Mouse (Mus musculus) ES-Bruce4 (cell line): ENCODE results near the gene Armc6.

Experiments
- CTCF ChIP-seq: IDR thresholded peaks from one replicate; pipeline ENCODE4 v1.8.1; 2011; ENCODE audit warnings: low read depth, low read length
- EP300 ChIP-seq: IDR thresholded peaks from 2 replicates; pipeline ENCODE4 v1.6.1; 2011; ENCODE audit warnings: low read depth, low read length; ENCODE audit not compliant: insufficient read depth

GRCm38 (mm10) chr8:70210538-70210937 is 23.7 kb downstream of the Armc6 start:
- TF ChIP-seq CTCF (no peak), EP300 (no peak)
